Mouse (Mus musculus): ENCODE results near the gene Cenpt.

Cenpt gene

GRCm38 (mm10) chr8:105805964-105806363 lies 47.1 kb downstream of the Cenpt start:
- DNase-seq (ENCODE audit: low read depth, low spot score) = no peak

DNA sequence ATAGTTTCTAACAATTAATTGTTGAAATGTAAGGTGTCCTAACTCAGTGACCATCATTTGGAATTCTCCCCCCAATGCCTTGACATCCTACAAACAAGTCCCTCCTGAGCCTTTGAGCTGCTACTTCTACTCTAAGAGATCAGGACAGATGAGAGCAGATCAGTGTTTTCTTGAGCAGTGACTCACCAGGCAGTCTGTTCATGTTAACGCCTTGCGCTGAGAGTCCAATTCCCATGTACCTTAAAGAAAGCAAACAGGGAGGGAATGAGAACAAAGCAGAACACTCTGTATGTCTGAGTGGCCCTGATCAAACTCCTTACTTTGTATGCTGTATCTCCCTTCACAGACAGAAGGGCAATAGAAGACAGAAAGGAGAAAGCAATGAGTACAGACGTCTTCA lies 47.7 kb downstream of the Cenpt start:
- no peak for DNase-seq (ENCODE audit: low read depth, low spot score)

DNA sequence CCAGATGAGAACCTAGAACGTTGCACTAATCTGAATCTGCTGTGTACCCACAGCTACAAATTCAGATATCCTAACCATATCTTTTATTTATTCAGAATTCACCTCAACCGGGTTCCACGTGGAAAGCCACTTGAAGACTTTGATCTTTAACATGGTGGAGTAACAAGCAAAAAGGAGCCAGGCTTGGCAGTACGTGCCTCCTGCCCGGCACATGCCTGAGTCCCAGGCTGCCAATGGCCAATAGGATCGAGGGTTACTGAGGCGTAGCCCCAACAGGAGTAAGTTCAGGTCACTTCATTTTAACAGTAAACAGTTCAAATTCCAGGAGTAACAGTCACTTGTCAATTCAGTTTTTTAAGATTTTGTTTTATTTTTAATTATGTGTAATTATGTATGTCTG lies 48.3 kb downstream of the Cenpt start:
- no peak for DNase-seq (ENCODE audit: low read depth, low spot score)

- no peak for DNase-seq (ENCODE audit: low read depth, low spot score)
These were observed 51.7 kb downstream of the Cenpt start for GRCm38 (mm10) chr8:105801153-105801904.

- peak; percentile 50 for DNase-seq (ENCODE audit: low read depth, low spot score)
These were observed 53.8 kb downstream of the Cenpt start for GRCm38 (mm10) chr8:105799091-105799812.

- DNase-seq (ENCODE audit: low read depth, low spot score) = no peak
These were observed 54.7 kb downstream of the Cenpt start for GRCm38 (mm10) chr8:105798408-105798807.

DNA sequence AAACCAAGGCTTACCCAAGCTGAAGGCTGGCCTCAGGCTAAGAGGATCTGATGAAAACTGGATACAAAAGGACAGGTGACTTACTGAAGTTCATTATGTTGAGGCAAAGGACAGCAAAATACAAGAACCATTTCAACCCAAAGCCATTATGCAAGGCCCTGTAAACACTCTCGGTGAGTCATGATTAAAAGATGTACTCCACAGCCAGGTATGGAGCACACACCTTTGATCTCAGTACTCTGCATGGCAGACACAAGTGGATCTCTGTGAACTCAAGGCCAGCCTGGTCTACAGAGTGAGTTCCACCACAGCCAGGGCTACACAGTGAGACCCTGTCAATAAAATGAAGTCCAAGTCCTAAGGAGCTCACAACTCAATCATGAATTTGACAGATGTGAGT lies 57.3 kb downstream of the Cenpt start:
- no peak for DNase-seq (ENCODE audit: low read depth, low spot score)
